Mouse (Mus musculus) bone marrow, adult 2 months (tissue): ENCODE measurements around the gene Kat7.

Experiments
- CTCF ChIP-seq: fragments of 200-500 bp; IDR thresholded peaks from 2 replicates; pipeline ENCODE4 v1.5.1; 2011; ENCODE audit warnings: low read length, control low read depth; ENCODE audit not compliant: control insufficient read depth, insufficient read depth
- POLR2A ChIP-seq: fragments of 200-500 bp; IDR thresholded peaks from 2 replicates; pipeline ENCODE4 v1.6.1; 2011; ENCODE audit warnings: low read depth, mild to moderate bottlenecking, control low read depth, low read length, borderline replicate concordance; ENCODE audit not compliant: control insufficient read depth

GRCm38 (mm10) chr11:95266540-95267245 is 43.4 kb downstream of the Kat7 start:
- TF ChIP-seq POLR2A (no peak), CTCF (no peak)
